Mouse (Mus musculus): ENCODE data around the gene Sh2d3c. TPM values are rescaled to one million over a fixed set of nuclear protein-coding genes. Genes with fewer than 3 reads are reported as not detected.

Gene Sh2d3c
- polyA plus RNA-seq, 1 experiment from 2014 or later = 32.4 TPM

DNA sequence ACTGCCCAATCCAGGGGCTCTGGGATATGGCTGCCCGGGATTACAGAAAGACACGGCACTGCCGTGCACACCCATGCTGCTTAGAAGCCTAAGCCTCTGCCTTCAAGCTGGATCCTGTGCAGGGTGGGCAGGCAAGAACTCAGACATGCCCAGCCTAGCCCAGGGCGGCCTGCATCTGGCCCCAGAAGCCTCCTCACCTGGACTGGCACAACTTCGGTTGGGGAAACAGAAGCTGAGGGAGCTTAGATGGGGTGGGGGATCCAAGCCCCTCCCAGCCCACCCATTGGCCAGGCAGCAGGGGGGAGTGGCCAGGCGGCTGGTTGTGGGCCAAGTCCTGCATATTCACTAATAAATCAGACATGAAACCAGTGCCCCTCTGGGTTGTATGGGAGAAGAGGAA is 39.1 kb upstream of the Sh2d3c start:
- peaks cover 10% of the 10 kb centered on the region for H3K4me1 ChIP-seq (ENCODE audit: control insufficient read depth, insufficient read depth, low read length)
- no peak overlapping the region for H3K4me2 ChIP-seq (ENCODE audit: low read depth, low read length)
- H3K4me3 ChIP-seq (ENCODE audit: low read length) = no peak overlapping the region
- H3K36me3 ChIP-seq (ENCODE audit: control insufficient read depth, insufficient read depth) = peaks cover 32% of the 10 kb centered on the region
- WGBS = 64% methylated on average over 6 of the region's 6 CpGs
- no peak for ATAC-seq (replicated peaks; ENCODE audit: extremely low read depth, insufficient read depth, low FRiP score)
- no peak overlapping the region for H3K27ac ChIP-seq (ENCODE audit: low read length)
- no peaks in the 10 kb centered on the region for H3K27me3 ChIP-seq (ENCODE audit: control insufficient read depth, insufficient read depth, low read length)
- peaks cover 2% of the 10 kb centered on the region; the same call in 1 of the 2 replicates for H3K9me3 ChIP-seq (replicated peaks; ENCODE audit: control insufficient read depth, low read length)
- no peak overlapping the region for H3K9ac ChIP-seq (ENCODE audit: low read length)

DNA sequence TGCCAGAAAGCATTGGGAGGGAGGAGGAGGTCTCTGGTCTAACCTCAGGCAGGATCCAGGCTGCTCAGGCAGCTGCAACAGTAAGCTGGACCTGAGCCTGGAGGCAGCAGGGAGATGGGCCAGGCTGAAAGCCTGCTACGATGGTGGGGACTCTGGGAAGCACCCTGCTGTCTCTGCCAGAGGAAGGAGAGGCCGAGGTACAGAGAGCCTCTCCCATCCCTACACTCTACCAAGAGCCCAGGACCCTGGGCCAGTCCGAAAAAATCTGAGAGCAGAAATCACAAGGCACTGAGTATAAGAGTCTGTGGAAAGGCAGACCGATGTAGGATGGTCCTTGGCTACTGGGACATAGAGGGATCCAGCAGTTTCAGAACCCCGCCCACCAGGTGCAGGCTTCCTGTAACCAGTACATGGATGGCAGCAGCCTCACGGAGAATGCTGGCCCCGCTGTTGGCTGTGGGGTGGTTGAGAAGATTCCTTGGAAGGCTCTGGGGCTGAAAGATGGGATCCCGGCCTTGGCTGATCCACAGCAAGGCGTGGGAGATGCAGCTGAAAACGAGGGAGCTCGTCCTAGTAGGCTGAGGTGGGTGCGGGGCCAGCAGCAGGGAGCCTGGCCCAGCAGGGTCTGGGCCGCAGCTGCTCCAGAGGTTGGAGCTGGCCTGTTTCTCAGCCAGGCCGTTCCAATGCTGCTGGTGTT is 38.0 kb upstream of the Sh2d3c start:
- H3K4me1 ChIP-seq (ENCODE audit: control insufficient read depth, insufficient read depth, low read length) = peaks cover 10% of the 10 kb centered on the region
- H3K27me3 ChIP-seq (ENCODE audit: control insufficient read depth, insufficient read depth, low read length) = no peaks in the 10 kb centered on the region
- 75% methylated on average over 14 of the region's 14 CpGs for WGBS
- H3K9me3 ChIP-seq (replicated peaks; ENCODE audit: control insufficient read depth, low read length) = no peaks in the 10 kb centered on the region
- no peak for ATAC-seq (replicated peaks; ENCODE audit: extremely low read depth, insufficient read depth, low FRiP score)
- no peak overlapping the region for H3K27ac ChIP-seq (ENCODE audit: low read length)
- H3K4me2 ChIP-seq (ENCODE audit: low read depth, low read length) = no peak overlapping the region
- H3K4me3 ChIP-seq (ENCODE audit: low read length) = no peak overlapping the region
- no peak overlapping the region for H3K9ac ChIP-seq (ENCODE audit: low read length)
- H3K36me3 ChIP-seq (ENCODE audit: control insufficient read depth, insufficient read depth) = peaks cover 28% of the 10 kb centered on the region

DNA sequence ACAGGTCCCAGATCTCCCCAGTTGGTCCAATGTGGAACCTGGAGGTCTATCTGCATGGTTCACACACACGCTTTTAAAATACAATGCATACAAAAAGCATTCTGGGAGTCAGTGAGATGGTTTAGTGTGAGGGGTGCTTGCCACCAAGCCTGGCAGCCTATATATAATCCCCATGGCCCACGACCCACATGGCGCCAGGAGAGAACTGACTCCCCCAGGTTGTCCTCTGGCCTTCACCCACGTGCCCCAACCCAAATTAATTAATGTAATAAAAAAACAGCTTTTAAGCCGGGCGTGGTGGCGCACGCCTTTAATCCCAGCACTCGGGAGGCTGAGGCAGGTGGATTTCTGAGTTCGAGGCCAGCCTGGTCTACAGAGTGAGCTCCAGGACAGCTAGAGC is 37.2 kb upstream of the Sh2d3c start:
- H3K9me3 ChIP-seq (replicated peaks; ENCODE audit: control insufficient read depth, low read length) = no peaks in the 10 kb centered on the region
- H3K4me3 ChIP-seq (ENCODE audit: low read length) = no peak overlapping the region
- H3K9ac ChIP-seq (ENCODE audit: low read length) = no peak overlapping the region
- H3K36me3 ChIP-seq (ENCODE audit: control insufficient read depth, insufficient read depth) = peaks cover 28% of the 10 kb centered on the region
- H3K4me1 ChIP-seq (ENCODE audit: control insufficient read depth, insufficient read depth, low read length) = peaks cover 10% of the 10 kb centered on the region
- 91% methylated on average over 10 of the region's 10 CpGs for WGBS
- H3K27ac ChIP-seq (ENCODE audit: low read length) = no peak overlapping the region
- H3K4me2 ChIP-seq (ENCODE audit: low read depth, low read length) = no peak overlapping the region
- H3K27me3 ChIP-seq (ENCODE audit: control insufficient read depth, insufficient read depth, low read length) = no peaks in the 10 kb centered on the region
- ATAC-seq (replicated peaks; ENCODE audit: extremely low read depth, insufficient read depth, low FRiP score) = no peak

DNA sequence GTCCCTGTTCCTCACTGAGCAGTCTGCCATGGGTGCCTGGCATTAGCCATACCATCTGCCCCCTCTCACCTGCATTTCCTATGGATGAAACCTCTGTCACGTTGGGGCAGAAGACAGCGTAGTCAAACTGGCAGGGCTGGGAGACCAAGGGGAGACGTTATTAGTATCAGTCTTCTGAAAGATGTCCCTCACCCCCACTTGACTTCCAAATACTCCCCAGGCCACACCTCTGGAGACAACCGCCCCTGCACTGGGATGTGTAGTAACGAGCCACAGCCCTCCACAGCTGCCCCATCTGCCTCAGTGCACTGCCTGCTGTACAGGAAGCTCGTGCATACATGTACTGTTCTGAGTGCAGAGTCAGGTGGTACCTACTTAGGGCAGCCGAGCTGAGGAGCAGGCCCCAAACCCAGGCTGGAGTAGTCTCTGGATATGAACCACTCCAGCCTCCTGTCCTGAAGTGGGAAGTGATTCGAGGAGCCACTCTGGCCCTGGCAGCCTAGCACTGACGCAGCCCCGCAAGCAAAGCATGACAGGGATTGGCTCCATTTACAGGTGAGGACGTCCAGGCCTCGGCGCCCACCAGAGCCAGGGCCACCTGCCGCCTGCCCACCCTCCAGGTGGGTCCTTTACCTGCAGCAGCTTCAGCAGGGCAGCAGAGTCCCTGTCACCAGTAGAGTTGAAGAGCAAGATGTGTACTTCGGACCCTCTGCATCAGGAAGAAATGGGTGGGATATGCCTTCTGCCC is 36.0 kb upstream of the Sh2d3c start:
- Histone ChIP-seq H3K4me1 (ENCODE audit: control insufficient read depth, insufficient read depth, low read length) (peaks cover 6% of the 10 kb centered on the region), H3K27me3 (ENCODE audit: control insufficient read depth, insufficient read depth, low read length) (no peaks in the 10 kb centered on the region), H3K9me3 (replicated peaks; ENCODE audit: control insufficient read depth, low read length) (no peaks in the 10 kb centered on the region), H3K4me2 (ENCODE audit: low read depth, low read length) (no peak overlapping the region), H3K9ac (ENCODE audit: low read length) (no peak overlapping the region), H3K4me3 (ENCODE audit: low read length) (no peak overlapping the region), H3K36me3 (ENCODE audit: control insufficient read depth, insufficient read depth) (peaks cover 28% of the 10 kb centered on the region), H3K27ac (ENCODE audit: low read length) (no peak overlapping the region)
- WGBS = 83% methylated on average over 15 of the region's 15 CpGs
- no peak for ATAC-seq (replicated peaks; ENCODE audit: extremely low read depth, insufficient read depth, low FRiP score)

DNA sequence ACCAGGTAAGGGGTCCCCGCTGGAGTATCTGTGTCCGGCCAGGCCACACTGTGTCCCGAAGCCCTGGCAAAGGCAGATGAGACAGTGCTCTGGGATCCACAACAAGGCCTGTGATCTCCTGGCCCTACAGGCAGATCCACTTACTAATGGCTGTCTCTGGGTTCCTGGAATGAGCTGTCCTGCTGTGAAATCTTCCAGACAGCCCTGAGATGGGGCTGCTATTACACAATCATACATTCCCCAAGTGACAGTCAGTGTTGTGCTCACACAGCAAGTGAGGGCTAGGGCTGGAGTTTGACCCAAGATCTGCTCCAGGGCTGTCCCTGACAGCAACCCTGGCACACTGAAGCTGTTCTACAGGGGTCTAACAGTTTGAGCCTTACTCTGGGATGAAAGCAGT is 35.0 kb upstream of the Sh2d3c start:
- Histone ChIP-seq H3K4me3 (ENCODE audit: low read length) (no peak overlapping the region), H3K36me3 (ENCODE audit: control insufficient read depth, insufficient read depth) (peaks cover 28% of the 10 kb centered on the region), H3K4me2 (ENCODE audit: low read depth, low read length) (no peak overlapping the region), H3K9me3 (replicated peaks; ENCODE audit: control insufficient read depth, low read length) (no peaks in the 10 kb centered on the region), H3K9ac (ENCODE audit: low read length) (no peak overlapping the region), H3K27ac (ENCODE audit: low read length) (no peak overlapping the region), H3K4me1 (ENCODE audit: control insufficient read depth, insufficient read depth, low read length) (no peaks in the 10 kb centered on the region), H3K27me3 (ENCODE audit: control insufficient read depth, insufficient read depth, low read length) (no peaks in the 10 kb centered on the region)
- no peak for ATAC-seq (replicated peaks; ENCODE audit: extremely low read depth, insufficient read depth, low FRiP score)
- 89% methylated on average over 3 of the region's 3 CpGs for WGBS

DNA sequence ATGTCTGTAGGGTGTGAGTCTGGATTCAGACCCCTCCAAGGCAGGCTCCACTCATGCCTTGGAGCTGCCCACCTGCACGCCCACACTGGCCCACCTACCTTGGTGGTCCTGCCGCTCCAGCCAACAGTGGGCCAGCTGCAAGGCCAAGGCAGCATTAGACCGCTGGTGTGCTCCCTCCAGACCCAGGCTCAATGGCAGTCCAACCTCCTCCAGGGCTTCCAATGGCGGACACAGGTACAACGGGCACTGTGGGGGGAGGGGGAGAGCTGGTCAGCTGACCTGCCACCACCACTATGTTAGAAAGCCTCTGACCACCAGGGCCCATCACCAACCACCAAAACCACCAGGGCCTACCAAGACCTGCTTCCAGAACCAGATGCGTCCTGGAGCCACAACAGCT is 34.2 kb upstream of the Sh2d3c start:
- no peaks in the 10 kb centered on the region for H3K9me3 ChIP-seq (replicated peaks; ENCODE audit: control insufficient read depth, low read length)
- H3K36me3 ChIP-seq (ENCODE audit: control insufficient read depth, insufficient read depth) = peaks cover 28% of the 10 kb centered on the region
- H3K4me1 ChIP-seq (ENCODE audit: control insufficient read depth, insufficient read depth, low read length) = no peaks in the 10 kb centered on the region
- no peak overlapping the region for H3K4me3 ChIP-seq (ENCODE audit: low read length)
- H3K4me2 ChIP-seq (ENCODE audit: low read depth, low read length) = no peak overlapping the region
- no peak overlapping the region for H3K9ac ChIP-seq (ENCODE audit: low read length)
- 93% methylated on average over 6 of the region's 6 CpGs for WGBS
- H3K27ac ChIP-seq (ENCODE audit: low read length) = no peak overlapping the region
- no peaks in the 10 kb centered on the region for H3K27me3 ChIP-seq (ENCODE audit: control insufficient read depth, insufficient read depth, low read length)
- no peak for ATAC-seq (replicated peaks; ENCODE audit: extremely low read depth, insufficient read depth, low FRiP score)

DNA sequence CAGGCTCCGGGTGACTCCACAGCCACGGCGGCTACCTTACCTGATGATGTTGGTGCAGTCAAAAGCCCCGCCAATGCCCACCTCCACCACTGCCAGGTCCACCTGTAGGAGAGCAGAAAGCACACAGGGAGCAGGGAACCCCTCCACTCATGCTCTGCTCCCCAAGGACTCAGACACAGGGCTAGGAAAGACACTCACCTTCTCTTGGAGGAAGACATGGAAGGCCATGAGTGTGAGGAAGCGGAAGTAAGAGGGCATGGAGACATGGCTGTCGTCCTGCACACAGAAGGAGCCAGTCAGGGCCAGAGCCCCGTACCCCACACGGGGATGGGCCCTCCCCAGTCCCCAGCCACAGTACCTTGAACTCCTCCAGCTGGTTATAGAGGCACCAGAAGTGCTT is 33.3 kb upstream of the Sh2d3c start:
- no peak overlapping the region for H3K4me2 ChIP-seq (ENCODE audit: low read depth, low read length)
- no peaks in the 10 kb centered on the region for H3K4me1 ChIP-seq (ENCODE audit: control insufficient read depth, insufficient read depth, low read length)
- H3K9me3 ChIP-seq (replicated peaks; ENCODE audit: control insufficient read depth, low read length) = no peaks in the 10 kb centered on the region
- no peak overlapping the region for H3K9ac ChIP-seq (ENCODE audit: low read length)
- no peak for ATAC-seq (replicated peaks; ENCODE audit: extremely low read depth, insufficient read depth, low FRiP score)
- H3K36me3 ChIP-seq (ENCODE audit: control insufficient read depth, insufficient read depth) = peaks cover 25% of the 10 kb centered on the region
- H3K27me3 ChIP-seq (ENCODE audit: control insufficient read depth, insufficient read depth, low read length) = no peaks in the 10 kb centered on the region
- H3K27ac ChIP-seq (ENCODE audit: low read length) = no peak overlapping the region
- no peak overlapping the region for H3K4me3 ChIP-seq (ENCODE audit: low read length)
- 95% methylated on average over 8 of the region's 8 CpGs for WGBS

DNA sequence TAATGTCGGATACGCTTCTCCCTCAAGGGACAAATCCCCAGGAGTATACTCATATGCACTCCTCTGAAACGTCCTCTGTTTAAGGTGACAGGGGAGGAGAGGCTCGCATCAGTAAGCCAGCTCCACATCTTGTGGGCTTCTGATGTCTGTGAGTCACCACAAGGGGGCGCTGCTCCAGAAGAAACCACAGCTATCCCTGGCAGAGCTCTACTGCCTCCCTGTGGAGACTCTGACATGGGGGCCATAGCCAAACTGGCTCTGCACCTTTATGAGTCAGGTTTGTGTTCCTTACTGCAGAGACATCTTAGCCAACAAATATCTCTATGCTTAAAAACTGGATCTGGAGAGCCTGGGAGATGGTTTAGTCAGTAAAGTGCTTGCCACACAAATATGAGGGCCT is 31.4 kb upstream of the Sh2d3c start:
- Histone ChIP-seq H3K4me3 (ENCODE audit: low read length) (no peak overlapping the region), H3K36me3 (ENCODE audit: control insufficient read depth, insufficient read depth) (peaks cover 14% of the 10 kb centered on the region), H3K9me3 (replicated peaks; ENCODE audit: control insufficient read depth, low read length) (no peaks in the 10 kb centered on the region), H3K27ac (ENCODE audit: low read length) (no peak overlapping the region), H3K27me3 (ENCODE audit: control insufficient read depth, insufficient read depth, low read length) (no peaks in the 10 kb centered on the region), H3K4me2 (ENCODE audit: low read depth, low read length) (no peak overlapping the region), H3K9ac (ENCODE audit: low read length) (no peak overlapping the region), H3K4me1 (ENCODE audit: control insufficient read depth, insufficient read depth, low read length) (peaks cover 8% of the 10 kb centered on the region)
- 11% methylated on average over 5 of the region's 5 CpGs for WGBS
- ATAC-seq (replicated peaks; ENCODE audit: extremely low read depth, insufficient read depth, low FRiP score) = 0 out of 2 replicates have a peak, but pooled peaks have one; percentile 10

DNA sequence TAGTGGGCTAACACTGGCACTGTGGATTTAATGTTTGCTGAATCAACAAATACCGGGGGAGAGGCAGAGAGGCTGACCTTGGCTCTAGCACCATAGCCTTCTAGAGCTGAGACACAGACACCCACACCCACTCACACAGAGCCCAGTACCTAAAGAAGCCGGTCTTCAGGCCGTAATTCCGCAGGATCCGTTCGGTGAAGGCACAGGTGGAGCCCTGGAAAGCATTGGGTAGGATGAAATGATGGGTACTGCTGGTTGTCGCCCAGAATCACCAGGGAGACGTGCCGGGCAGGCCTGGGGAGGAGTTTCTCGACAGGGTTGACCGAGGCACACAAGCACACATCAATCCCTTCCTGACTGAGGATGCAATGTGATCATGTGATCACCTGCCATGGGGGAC is 29.8 kb upstream of the Sh2d3c start:
- Histone ChIP-seq H3K4me2 (ENCODE audit: low read depth, low read length) (no peak overlapping the region), H3K36me3 (ENCODE audit: control insufficient read depth, insufficient read depth) (0 out of 2 replicates have a peak, but pooled peaks cover 6% of the 10 kb centered on the region), H3K9ac (ENCODE audit: low read length) (no peak overlapping the region), H3K27me3 (ENCODE audit: control insufficient read depth, insufficient read depth, low read length) (no peaks in the 10 kb centered on the region), H3K9me3 (replicated peaks; ENCODE audit: control insufficient read depth, low read length) (no peaks in the 10 kb centered on the region), H3K4me1 (ENCODE audit: control insufficient read depth, insufficient read depth, low read length) (peaks cover 8% of the 10 kb centered on the region), H3K27ac (ENCODE audit: low read length) (no peak overlapping the region), H3K4me3 (ENCODE audit: low read length) (no peak overlapping the region)
- 80% methylated on average over 11 of the region's 11 CpGs for WGBS
- ATAC-seq (replicated peaks; ENCODE audit: extremely low read depth, insufficient read depth, low FRiP score) = no peak

Measured in heart, embryonic 16.5 days (tissue).